ENCODE assay signal across 16 mouse cellular contexts in the genomic region with DNA sequence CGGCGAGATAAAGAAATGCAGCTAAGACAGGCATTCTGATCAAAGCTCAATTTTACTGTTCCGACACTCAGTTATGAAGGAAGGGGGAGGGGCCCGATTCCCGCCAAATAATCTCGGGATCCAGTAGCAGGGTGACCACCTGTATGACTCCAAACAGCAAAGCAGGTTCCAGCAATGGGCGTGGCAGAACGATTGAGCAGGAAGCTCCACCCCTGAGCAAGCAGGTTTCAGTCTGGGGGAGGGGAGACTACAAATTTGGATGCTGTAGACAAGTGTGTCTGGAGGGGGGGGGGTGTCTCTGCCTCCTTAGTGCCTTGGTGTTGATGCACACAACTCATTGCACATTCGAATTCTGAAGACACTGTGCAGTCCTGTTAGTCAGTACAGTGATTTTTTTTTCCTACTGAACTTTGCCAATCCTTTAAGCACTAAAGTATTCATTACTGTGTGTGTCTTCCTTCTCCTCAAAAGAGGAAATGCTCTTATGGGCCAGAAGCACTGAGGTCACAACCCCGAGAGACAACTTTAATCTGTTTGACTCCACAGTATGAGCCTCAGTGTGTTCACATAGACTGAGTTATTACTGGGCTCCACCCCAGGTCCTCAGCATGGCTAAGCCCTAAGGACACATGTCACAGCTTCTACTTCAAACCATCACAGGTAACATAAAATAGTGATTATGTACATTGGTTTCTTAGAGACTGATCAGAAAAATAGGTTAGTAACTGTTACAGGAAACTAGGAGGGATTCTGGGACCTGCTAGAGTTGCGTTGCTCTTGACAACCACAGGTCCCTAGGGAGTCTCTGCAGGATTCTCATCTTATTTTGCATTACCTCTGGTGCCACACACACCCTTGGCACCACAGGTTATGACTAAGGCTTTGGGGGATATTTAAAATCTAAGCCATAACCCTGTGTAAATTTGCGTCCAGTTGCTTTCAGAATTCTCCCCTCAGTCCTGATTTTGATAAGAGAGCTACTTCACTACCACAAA.
DNase-seq lines count a peak whose midpoint lies in the region; ATAC-seq and TF ChIP-seq lines count a peak whose summit lies in the region.
"Had no signal": no experiment of that assay in that cellular context is flagged by ENCODE, and none has a peak within 500 bp of the region (broad histone marks: within the 10 kb centered on the region; RNA-seq: fewer than 3 reads in every experiment).

No protein-coding gene starts in this region.

- no peak overlapping the region for H3K27ac ChIP-seq in hindbrain, postnatal 0 days
- no peak overlapping the region for H3K27ac ChIP-seq in hindbrain, embryonic 14.5 days
- H3K27ac ChIP-seq in limb, embryonic 10.5 days = no peak overlapping the region
- H3K27ac ChIP-seq in neural tube, embryonic 15.5 days (replicated peaks) = no peak overlapping the region
- H3K27ac ChIP-seq in forebrain, embryonic 15.5 days (replicated peaks) = no peak overlapping the region
- H3K27ac ChIP-seq: embryonic facial prominence, embryonic 13.5 days; hindbrain, embryonic 10.5 days; limb, embryonic 12.5 days had no signal

- DNase-seq in hindbrain, postnatal 0 days (ENCODE audit: low spot score) = peak; percentile 36
- DNase-seq in hindbrain, embryonic 14.5 days (ENCODE audit: low spot score) = no peak
- peak; percentile 4 for DNase-seq in lung, postnatal 36 days
- DNase-seq in lung, postnatal 4 days = no peak
- DNase-seq in B cell, adult 2 months = peak; percentile 44 to 55
- peak; percentile 29 for DNase-seq in limb, embryonic 10.5 days (ENCODE audit: low spot score)
- DNase-seq: adrenal gland, postnatal 10 days; cerebellum, adult 9-11 months; gastrocnemius, postnatal 14 days; right cerebral cortex, adult 18-20 months; thymus, postnatal 14 days had no signal

- H3K9me3 ChIP-seq in hindbrain, postnatal 0 days (ENCODE audit: low read length) = no peaks in the 10 kb centered on the region
- H3K9me3 ChIP-seq in hindbrain, embryonic 14.5 days (ENCODE audit: control insufficient read depth, low read length) = no peaks in the 10 kb centered on the region
- H3K9me3 ChIP-seq in limb, embryonic 10.5 days (replicated peaks) = no peaks in the 10 kb centered on the region
- no peaks in the 10 kb centered on the region for H3K9me3 ChIP-seq in neural tube, embryonic 15.5 days (replicated peaks)
- H3K9me3 ChIP-seq in forebrain, embryonic 15.5 days = no peaks in the 10 kb centered on the region
- H3K9me3 ChIP-seq: embryonic facial prominence, embryonic 13.5 days; hindbrain, embryonic 10.5 days; limb, embryonic 12.5 days had no signal

- 0 out of 2 replicates have a peak, but pooled peaks have one; percentile 19 for ATAC-seq in hindbrain, postnatal 0 days
- ATAC-seq in hindbrain, embryonic 14.5 days (ENCODE audit: low FRiP score) = no peak
- no peak for ATAC-seq in neural tube, embryonic 15.5 days (ENCODE audit: low FRiP score)
- ATAC-seq in forebrain, embryonic 15.5 days (replicated peaks) = no peak

- TF ChIP-seq CTCF in hindbrain, postnatal 0 days (IDR thresholded peaks at IDR 0.05; ENCODE audit: low read depth) = no peak

- no peak overlapping the region for H3K4me2 ChIP-seq in hindbrain, postnatal 0 days (ENCODE audit: low read depth, low read length)
- H3K4me2 ChIP-seq in hindbrain, embryonic 14.5 days (replicated peaks) = no peak overlapping the region
- H3K4me2 ChIP-seq in neural tube, embryonic 15.5 days = no peak overlapping the region
- no peak overlapping the region for H3K4me2 ChIP-seq in forebrain, embryonic 15.5 days (replicated peaks)
- H3K4me2 ChIP-seq: embryonic facial prominence, embryonic 13.5 days; limb, embryonic 12.5 days had no signal

- no peaks in the 10 kb centered on the region for H3K4me1 ChIP-seq in hindbrain, postnatal 0 days (ENCODE audit: insufficient read depth, low read length)
- H3K4me1 ChIP-seq in hindbrain, embryonic 14.5 days (replicated peaks; ENCODE audit: control insufficient read depth, insufficient read depth, low read length) = peaks cover 14% of the 10 kb centered on the region
- peaks cover 73% of the 10 kb centered on the region for H3K4me1 ChIP-seq in limb, embryonic 10.5 days
- H3K4me1 ChIP-seq in neural tube, embryonic 15.5 days = peaks cover 11% of the 10 kb centered on the region
- H3K4me1 ChIP-seq in forebrain, embryonic 15.5 days = peaks cover 12% of the 10 kb centered on the region

- WGBS in hindbrain, postnatal 0 days = 85% methylated on average over 12 of the region's 12 CpGs
- 77% methylated on average over 12 of the region's 12 CpGs for WGBS in hindbrain, embryonic 14.5 days
- WGBS in limb, embryonic 10.5 days = 76% methylated on average over 12 of the region's 12 CpGs
- 73% methylated on average over 12 of the region's 12 CpGs for WGBS in neural tube, embryonic 15.5 days
- 81% methylated on average over 12 of the region's 12 CpGs for WGBS in forebrain, embryonic 15.5 days

- no peak overlapping the region for H3K9ac ChIP-seq in hindbrain, postnatal 0 days (replicated peaks; ENCODE audit: low read length)
- H3K9ac ChIP-seq in hindbrain, embryonic 14.5 days = no peak overlapping the region
- H3K9ac ChIP-seq in neural tube, embryonic 15.5 days (replicated peaks) = no peak overlapping the region
- H3K9ac ChIP-seq in forebrain, embryonic 15.5 days (replicated peaks) = no peak overlapping the region
- H3K9ac ChIP-seq: embryonic facial prominence, embryonic 13.5 days; limb, embryonic 12.5 days had no signal

- no peak overlapping the region for H3K4me3 ChIP-seq in hindbrain, postnatal 0 days (ENCODE audit: low read length)
- H3K4me3 ChIP-seq in hindbrain, embryonic 14.5 days (replicated peaks; ENCODE audit: low read length) = no peak overlapping the region
- no peak overlapping the region for H3K4me3 ChIP-seq in limb, embryonic 10.5 days
- no peak overlapping the region for H3K4me3 ChIP-seq in neural tube, embryonic 15.5 days (replicated peaks)
- no peak overlapping the region for H3K4me3 ChIP-seq in forebrain, embryonic 15.5 days
- H3K4me3 ChIP-seq: embryonic facial prominence, embryonic 13.5 days; hindbrain, embryonic 10.5 days; limb, embryonic 12.5 days had no signal

- no peaks in the 10 kb centered on the region for H3K36me3 ChIP-seq in hindbrain, postnatal 0 days (ENCODE audit: insufficient read depth, low read length)
- H3K36me3 ChIP-seq in hindbrain, embryonic 14.5 days (replicated peaks; ENCODE audit: control insufficient read depth, insufficient read depth) = no peaks in the 10 kb centered on the region
- H3K36me3 ChIP-seq in limb, embryonic 10.5 days = no peaks in the 10 kb centered on the region
- no peaks in the 10 kb centered on the region for H3K36me3 ChIP-seq in neural tube, embryonic 15.5 days
- no peaks in the 10 kb centered on the region for H3K36me3 ChIP-seq in forebrain, embryonic 15.5 days
- H3K36me3 ChIP-seq: embryonic facial prominence, embryonic 13.5 days; hindbrain, embryonic 10.5 days; limb, embryonic 12.5 days had no signal

- H3K27me3 ChIP-seq in hindbrain, postnatal 0 days (ENCODE audit: insufficient read depth, low read length) = no peaks in the 10 kb centered on the region
- H3K27me3 ChIP-seq in hindbrain, embryonic 14.5 days (ENCODE audit: control insufficient read depth, insufficient read depth, low read length) = no peaks in the 10 kb centered on the region
- H3K27me3 ChIP-seq in limb, embryonic 10.5 days (ENCODE audit: low read depth, poor library complexity, severe bottlenecking) = no peaks in the 10 kb centered on the region
- H3K27me3 ChIP-seq in neural tube, embryonic 15.5 days (replicated peaks) = no peaks in the 10 kb centered on the region
- no peaks in the 10 kb centered on the region for H3K27me3 ChIP-seq in forebrain, embryonic 15.5 days

Comparison
In these comparisons a context has a peak if more than half of its experiments do, and no peak if none do; other contexts are left out.
1. DNase-seq: peak in hindbrain, postnatal 0 days (single experiment), lung, postnatal 36 days (single experiment), B cell, adult 2 months (2 of 2) and limb, embryonic 10.5 days (single experiment); none in hindbrain, embryonic 14.5 days (single experiment) and lung, postnatal 4 days (0 of 2).